Mouse (Mus musculus) heart, embryonic 11.5 days (tissue): ENCODE data around the gene Pgpep1. TPM values are rescaled to one million over a fixed set of nuclear protein-coding genes. Genes with fewer than 3 reads are reported as not detected.

ENCODE experiments used
- ATAC-seq: fragments of 200-750 bp; cut with Nextera tagmentation; replicated peaks from 2 replicates; pipeline ENCODE4 v1.8.0; 2017; ENCODE audit warnings: moderate library complexity; ENCODE audit not compliant: insufficient number of reproducible peaks, low FRiP score, low TSS enrichment
- H3K27ac ChIP-seq: fragments of 300-500 bp; sonication (generic); 2 replicates; pipeline ENCODE4 v1.5.1; 2014; ENCODE audit warnings: mild to moderate bottlenecking, low read depth, low read length
- H3K27me3 ChIP-seq: fragments of 300-500 bp; sonication (generic); 2 replicates; pipeline ENCODE4 v1.6.1; 2014; ENCODE audit warnings: mild to moderate bottlenecking, low read length, mixed read lengths; ENCODE audit not compliant: control insufficient read depth, insufficient read depth
- H3K36me3 ChIP-seq: fragments of 300-500 bp; sonication (generic); 2 replicates; pipeline ENCODE4 v1.6.1; 2014; ENCODE audit warnings: mild to moderate bottlenecking, low read length, moderate library complexity, mixed read lengths; ENCODE audit not compliant: control insufficient read depth, insufficient read depth
- H3K4me1 ChIP-seq: fragments of 300-500 bp; sonication (generic); 2 replicates; pipeline ENCODE4 v1.6.1; 2014; ENCODE audit warnings: low read length; ENCODE audit not compliant: control insufficient read depth, insufficient read depth
- H3K4me2 ChIP-seq: fragments of 300-500 bp; sonication (generic); 2 replicates; pipeline ENCODE4 v1.6.1; 2014; ENCODE audit warnings: mild to moderate bottlenecking, moderate library complexity
- H3K4me3 ChIP-seq: fragments of 300-500 bp; sonication (generic); 2 replicates; pipeline ENCODE4 v1.5.1; 2014; ENCODE audit warnings: low read depth, low read length
- H3K9ac ChIP-seq: fragments of 300-500 bp; sonication (generic); 2 replicates; pipeline ENCODE4 v1.6.1; 2014; ENCODE audit warnings: mild to moderate bottlenecking, low read depth, low read length, moderate library complexity
- H3K9me3 ChIP-seq: fragments of 300-500 bp; sonication (generic); replicated peaks from 2 replicates; pipeline ENCODE4 v1.6.1; 2016; ENCODE audit warnings: low read length; ENCODE audit not compliant: control insufficient read depth
- WGBS: fragments of 180-500 bp; shearing (Covaris S2); extraction: QIAGEN DNeasy Blood & Tissue Kit; methylation state at CpG from one replicate; pipeline ENCODE4 v1.1.7; 2014; ENCODE audit not compliant: insufficient replicate concordance; 5-methylcytosine and 5-hydroxymethylcytosine counted together
- polyA plus RNA-seq: library from polyadenylated mRNA; unstranded; fragments of >200 nt; fragmentation: Nextera tagmentation; extraction: Ambion mirVana; gene quantifications from 2 replicates; pipeline ENCODE4 v1.2.1, GENCODE M21; 2014

Gene Pgpep1
- polyA plus RNA-seq, 1 experiment from 2014 or later, result 41.6 TPM

DNA sequence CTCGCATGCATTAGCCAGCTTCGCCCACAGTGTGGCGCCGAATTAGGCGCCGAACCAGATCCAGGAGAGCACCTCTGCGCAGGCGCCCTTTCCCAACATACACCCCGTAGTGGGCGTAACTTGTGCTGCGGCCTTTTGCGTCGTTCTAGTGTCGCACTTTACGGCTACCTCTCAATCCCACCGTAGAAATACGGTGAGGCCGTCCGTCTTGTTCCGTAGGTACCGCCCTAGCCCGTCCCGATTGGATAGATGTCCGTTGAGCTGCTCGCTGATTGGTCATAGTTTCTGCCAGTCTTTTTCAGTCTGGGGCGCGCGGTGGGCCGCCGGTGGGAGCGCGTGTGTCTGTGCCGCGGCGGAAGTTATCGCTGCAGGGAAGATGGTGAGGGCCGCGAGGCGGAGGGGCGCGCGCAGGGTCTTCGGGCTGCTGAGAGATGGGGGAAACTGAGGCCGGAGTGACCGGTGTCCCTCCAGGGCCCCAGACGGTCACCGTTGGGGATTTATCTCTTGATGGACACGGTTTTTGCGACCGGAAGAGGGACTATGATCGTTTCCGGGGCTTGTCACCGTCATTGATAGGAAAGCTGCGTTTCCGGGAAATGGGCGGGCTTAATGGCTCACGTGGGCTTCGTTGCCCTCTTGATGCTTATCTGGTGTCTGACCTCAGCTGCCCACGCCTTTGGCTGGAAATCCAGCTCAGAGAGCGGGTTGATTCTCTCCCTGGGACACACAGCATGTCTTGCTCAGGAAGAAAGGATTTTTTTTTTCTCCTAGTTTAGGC, 13.1 kb upstream of the Pgpep1 start, which contains the start of gene Lsm4:
TSS of gene Lsm4 (plus strand) at position 170 of the 778 bp plus-strand sequence.
- Histone ChIP-seq H3K4me1 (peaks cover 17% of the 10 kb centered on the region), H3K27ac (peak within 1 kb of the TSS; percentile 96), H3K36me3 (peaks cover 2% of the 10 kb centered on the region; the same call in 1 of the 2 replicates), H3K4me3 (peak within 1 kb of the TSS; percentile 74), H3K27me3 (no peaks in the 10 kb centered on the region), H3K4me2 (peak within 1 kb of the TSS; percentile 79), H3K9ac (peak within 1 kb of the TSS; percentile 84), H3K9me3 (no peaks in the 10 kb centered on the region)
- under 1% methylated on average over 60 of the region's 60 CpGs for WGBS
- peak; percentile 93 for ATAC-seq

DNA sequence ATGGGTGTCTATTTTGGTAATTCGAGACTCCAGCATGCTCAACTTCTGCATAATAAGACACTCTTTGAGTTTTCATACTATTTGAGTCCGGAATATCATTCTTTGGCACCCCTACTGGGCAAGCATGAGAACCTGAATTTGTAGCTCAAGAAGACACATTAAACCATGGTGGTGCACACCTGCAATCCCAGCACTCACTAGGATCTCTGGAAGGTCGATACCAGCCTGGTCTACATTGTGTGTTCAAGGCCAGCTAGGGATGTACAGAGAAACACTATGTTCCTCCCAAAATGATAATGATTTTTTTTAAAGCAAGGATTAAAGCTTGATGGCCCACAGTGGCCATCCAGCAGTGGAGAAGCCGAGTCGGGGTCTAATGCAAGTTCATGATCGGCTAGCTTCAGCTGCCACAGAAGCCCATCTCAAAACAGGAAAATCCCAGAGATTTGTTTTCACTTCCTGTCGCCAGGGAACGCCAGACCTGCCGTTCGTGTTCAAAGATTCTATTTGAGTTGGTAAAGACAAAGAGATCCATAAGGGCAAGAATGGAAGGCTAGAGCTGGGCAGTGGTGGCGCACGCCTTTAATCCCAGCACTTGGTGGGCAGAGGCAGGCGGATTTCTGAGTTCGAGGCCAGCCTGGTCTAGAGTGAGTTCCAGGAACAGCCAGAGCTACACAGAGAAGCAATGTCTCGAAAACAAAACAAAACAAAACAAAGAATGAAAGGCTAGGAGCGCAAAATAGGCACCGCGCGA, 12.3 kb upstream of the Pgpep1 start:
- Histone ChIP-seq H3K9me3 (no peaks in the 10 kb centered on the region), H3K27me3 (no peaks in the 10 kb centered on the region), H3K4me1 (peaks cover 17% of the 10 kb centered on the region), H3K27ac (peak overlapping the region; percentile 75), H3K9ac (peak overlapping the region; percentile 76), H3K4me2 (peak overlapping the region; percentile 79), H3K36me3 (no peaks in the 10 kb centered on the region; the same call in 1 of the 2 replicates), H3K4me3 (peak overlapping the region; percentile 74)
- no peak; the same call in 1 of the 2 replicates for ATAC-seq
- 40% methylated on average over 19 of the region's 19 CpGs for WGBS

DNA sequence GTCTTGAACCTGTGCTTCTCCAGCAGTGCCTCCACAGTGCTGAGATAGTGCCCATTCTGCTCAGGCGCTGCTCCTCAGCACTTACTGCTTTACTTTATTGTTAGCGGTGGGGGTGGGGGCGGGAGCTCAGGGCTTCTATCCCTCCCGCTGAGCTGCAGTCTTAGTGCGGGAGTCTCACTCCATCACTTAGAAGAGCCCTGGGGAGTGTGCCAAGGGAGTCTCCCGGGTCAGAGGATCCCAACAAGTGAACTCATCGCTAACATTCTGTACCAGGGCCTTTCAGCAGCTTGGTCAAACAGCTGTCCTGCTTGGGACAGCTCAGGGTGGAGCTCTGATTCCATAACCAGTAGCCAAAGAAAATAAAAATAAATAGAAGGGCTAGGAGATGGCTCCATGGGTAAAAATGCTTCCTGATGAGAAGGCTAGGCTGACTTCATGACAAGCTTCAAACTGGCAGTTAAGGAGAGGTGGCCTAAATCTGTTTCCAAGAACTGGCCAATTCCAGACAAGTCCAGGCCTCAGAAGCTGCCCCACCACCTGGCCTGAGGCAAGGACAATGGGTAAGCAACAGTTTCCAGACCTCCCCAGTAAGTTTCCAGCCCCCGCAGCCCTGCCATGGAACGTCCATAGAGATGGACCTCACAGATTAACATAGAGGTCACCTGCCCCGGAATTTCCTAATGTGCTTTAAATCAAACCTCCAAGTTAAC, 11.6 kb upstream of the Pgpep1 start:
- H3K4me3 ChIP-seq, result no peak overlapping the region
- no peak for ATAC-seq
- H3K27me3 ChIP-seq, result no peaks in the 10 kb centered on the region
- no peak overlapping the region for H3K27ac ChIP-seq
- H3K4me1 ChIP-seq, result peaks cover 17% of the 10 kb centered on the region
- WGBS, result 64% methylated on average over 10 of the region's 10 CpGs
- peak overlapping the region; percentile 76; the same call in 1 of the 2 replicates for H3K9ac ChIP-seq
- no peaks in the 10 kb centered on the region for H3K9me3 ChIP-seq
- H3K36me3 ChIP-seq, result no peaks in the 10 kb centered on the region; the same call in 1 of the 2 replicates
- H3K4me2 ChIP-seq, result no peak overlapping the region

DNA sequence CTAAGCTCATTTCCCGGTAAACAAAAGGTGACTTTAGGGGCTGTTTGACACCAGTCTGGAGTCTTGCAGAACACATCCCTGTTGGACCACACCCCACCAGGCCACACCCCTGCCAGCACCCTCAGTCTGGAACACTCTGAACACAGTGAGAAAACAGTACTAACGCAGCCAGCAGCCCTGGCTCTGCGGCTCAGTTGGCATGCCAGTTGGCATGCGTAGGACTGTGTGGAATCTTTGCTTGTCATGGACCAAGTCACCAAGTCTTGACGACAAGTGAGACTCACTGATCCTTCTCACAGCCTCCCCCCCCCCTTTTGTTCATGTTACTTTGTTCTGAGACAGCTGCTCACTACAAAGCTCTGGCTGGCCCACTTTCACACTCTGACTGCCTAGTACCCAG, 6.9 kb upstream of the Pgpep1 start:
- ATAC-seq, result no peak
- WGBS, result 67% methylated on average over 5 of the region's 5 CpGs

DNA sequence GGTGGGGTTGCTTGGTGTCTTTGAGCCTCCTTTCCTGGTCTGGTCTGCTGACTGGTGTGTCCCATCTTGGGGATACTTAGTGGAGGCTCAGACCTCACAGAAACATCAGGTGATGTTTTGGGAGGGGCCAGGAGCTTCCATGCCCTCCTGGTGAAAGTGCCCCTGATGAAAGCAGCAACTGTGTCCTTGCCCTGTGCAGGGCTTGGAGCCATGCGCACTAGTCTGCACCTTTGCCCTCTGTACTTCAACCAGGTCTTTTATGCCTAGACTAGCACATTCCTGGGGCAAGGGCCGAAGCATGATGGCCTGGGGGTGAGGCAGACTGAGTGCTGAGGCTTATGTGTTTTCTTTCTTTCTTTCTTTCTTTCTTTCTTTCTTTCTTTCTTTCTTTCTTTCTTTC, 5.4 kb upstream of the Pgpep1 start:
- ATAC-seq, result no peak
- Histone ChIP-seq H3K27ac (no peak overlapping the region), H3K4me1 (peaks cover 1% of the 10 kb centered on the region; the same call in 1 of the 2 replicates), H3K36me3 (no peaks in the 10 kb centered on the region), H3K9me3 (no peaks in the 10 kb centered on the region), H3K4me2 (no peak overlapping the region), H3K9ac (no peak overlapping the region), H3K4me3 (no peak overlapping the region), H3K27me3 (no peaks in the 10 kb centered on the region)
- WGBS, result 72% methylated on average over 2 of the region's 2 CpGs

More for the DNA sequence above, 6.9 kb upstream of the Pgpep1 start:
- H3K4me3 ChIP-seq, result no peak overlapping the region
- no peak overlapping the region for H3K27ac ChIP-seq
- no peaks in the 10 kb centered on the region for H3K4me1 ChIP-seq
- H3K27me3 ChIP-seq, result no peaks in the 10 kb centered on the region
- H3K9ac ChIP-seq, result no peak overlapping the region
- H3K36me3 ChIP-seq, result no peaks in the 10 kb centered on the region
- H3K9me3 ChIP-seq, result no peaks in the 10 kb centered on the region
- H3K4me2 ChIP-seq, result no peak overlapping the region

DNA sequence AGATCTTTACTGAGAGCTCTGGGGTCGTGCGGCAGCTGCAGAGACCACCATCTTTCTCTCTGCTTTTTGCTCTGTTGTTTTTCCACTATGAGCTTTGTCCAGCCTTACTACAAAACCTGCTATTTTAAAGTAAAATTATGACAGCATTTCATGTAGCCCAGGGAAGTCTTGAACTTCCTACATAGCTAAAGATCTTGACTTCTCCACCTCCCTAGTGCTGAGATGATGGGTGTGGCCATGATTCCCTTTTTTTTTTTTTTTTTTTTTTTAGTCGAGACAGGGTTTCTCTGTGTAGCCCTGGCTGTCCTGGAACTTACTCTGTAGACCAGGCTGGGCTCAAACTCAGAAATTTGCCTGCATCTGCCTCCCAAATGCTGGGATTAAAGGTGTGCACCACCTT, 4.4 kb upstream of the Pgpep1 start:
- no peak for ATAC-seq
- 72% methylated on average over 3 of the region's 3 CpGs for WGBS
- Histone ChIP-seq H3K4me3 (no peak overlapping the region), H3K4me2 (no peak overlapping the region), H3K36me3 (no peaks in the 10 kb centered on the region), H3K9ac (no peak overlapping the region), H3K27ac (no peak overlapping the region), H3K27me3 (no peaks in the 10 kb centered on the region), H3K4me1 (peaks cover 7% of the 10 kb centered on the region; the same call in 1 of the 2 replicates), H3K9me3 (no peaks in the 10 kb centered on the region)

DNA sequence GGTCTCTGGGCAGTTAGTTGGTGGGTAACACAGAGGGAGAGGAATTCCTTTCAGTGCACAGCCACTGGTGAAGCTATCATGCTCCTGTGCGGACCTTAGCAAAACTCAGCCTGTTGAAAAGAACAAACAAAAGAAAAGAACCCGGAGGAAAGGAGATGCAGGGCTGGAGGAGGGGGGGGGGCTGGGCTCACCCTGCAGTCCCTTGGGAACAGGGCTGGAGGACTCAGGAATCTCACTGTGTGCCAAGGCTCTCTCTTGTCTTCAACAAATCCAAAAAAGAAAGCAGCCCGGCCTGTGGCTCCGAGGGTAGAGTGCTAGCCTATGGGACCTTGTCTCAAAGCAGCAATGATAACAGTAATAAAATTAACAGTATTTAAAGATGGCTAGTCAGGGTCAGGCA, 3.5 kb upstream of the Pgpep1 start:
- Histone ChIP-seq H3K4me1 (peaks cover 9% of the 10 kb centered on the region), H3K9ac (no peak overlapping the region), H3K27me3 (no peaks in the 10 kb centered on the region), H3K9me3 (no peaks in the 10 kb centered on the region), H3K27ac (no peak overlapping the region), H3K4me2 (no peak overlapping the region), H3K36me3 (no peaks in the 10 kb centered on the region), H3K4me3 (no peak overlapping the region)
- no peak for ATAC-seq
- 54% methylated on average over 4 of the region's 4 CpGs for WGBS

DNA sequence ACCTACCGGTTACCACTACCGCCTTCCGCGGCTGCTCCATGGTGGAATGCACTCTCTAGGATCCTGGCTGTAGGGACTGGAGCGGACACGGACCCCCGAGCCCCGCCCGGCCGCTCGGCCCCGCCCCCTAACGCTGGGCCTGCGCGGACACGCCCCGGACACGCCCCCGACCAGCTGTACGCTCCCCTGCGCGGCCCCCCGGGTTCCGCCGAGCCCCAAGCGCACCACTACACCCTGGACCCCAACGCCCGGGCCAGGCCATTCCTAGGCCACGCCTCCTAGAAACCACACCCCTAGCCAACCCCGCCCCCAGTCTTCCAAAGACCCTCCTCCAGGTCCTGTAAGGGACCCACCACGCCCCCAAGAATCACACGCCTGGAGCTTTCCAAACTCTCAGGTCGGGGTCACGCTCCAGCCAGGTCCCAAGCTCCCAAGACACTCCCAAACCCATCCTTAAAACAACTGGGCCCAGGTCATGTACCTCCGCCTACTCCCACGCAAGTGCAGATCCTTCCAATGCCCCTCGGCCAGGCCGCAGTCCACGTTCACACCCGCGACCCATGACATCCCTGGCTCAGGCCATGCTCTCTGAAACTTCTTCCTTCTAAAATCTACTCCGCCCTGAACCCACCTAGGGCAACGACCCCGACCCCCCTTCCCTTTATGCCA, 450 bp downstream of the Pgpep1 start:
- peaks cover 5% of the 10 kb centered on the region for H3K36me3 ChIP-seq
- peak; percentile 97 for ATAC-seq
- peaks cover 21% of the 10 kb centered on the region for H3K4me1 ChIP-seq
- H3K27ac ChIP-seq, result peak overlapping the region; percentile 75
- H3K4me2 ChIP-seq, result peak overlapping the region; percentile 94
- no peaks in the 10 kb centered on the region for H3K27me3 ChIP-seq
- peak overlapping the region; percentile 73 for H3K4me3 ChIP-seq
- under 1% methylated on average over 44 of the region's 44 CpGs for WGBS
- no peaks in the 10 kb centered on the region for H3K9me3 ChIP-seq
- peak overlapping the region; percentile 84 for H3K9ac ChIP-seq
